Mouse (Mus musculus) cerebellum, postnatal 36 days (tissue): ENCODE measurements around the gene Tbc1d22a.

Experiments
- DNase-seq, 2 experiments: peaks; one replicate each; pipeline ENCODE4 v3.0.0; 2021 to 2022; ENCODE audit warnings: mixed read lengths in 2 of 2

The Tbc1d22a gene

DNA sequence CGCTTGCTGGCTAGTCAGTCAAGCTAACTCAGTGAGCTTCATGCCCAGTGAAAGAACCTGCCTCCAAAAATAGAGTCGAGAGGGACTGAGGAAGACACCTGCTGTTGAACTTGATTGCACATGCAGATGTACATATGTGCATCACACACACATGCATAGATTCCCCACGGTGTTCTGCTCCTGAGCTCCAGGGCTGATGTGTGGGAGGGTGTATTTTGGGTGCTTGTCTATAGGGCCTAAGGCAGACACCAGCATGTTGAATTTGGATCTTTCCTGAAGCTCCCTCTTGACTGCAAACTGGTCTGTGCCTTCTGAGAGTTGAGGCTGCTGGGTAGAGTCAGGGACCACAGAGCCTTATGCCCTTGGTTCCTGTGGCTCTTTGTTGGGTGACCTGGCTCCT lies 23.8 kb downstream of the Tbc1d22a start:
- DNase-seq: no peak

DNA sequence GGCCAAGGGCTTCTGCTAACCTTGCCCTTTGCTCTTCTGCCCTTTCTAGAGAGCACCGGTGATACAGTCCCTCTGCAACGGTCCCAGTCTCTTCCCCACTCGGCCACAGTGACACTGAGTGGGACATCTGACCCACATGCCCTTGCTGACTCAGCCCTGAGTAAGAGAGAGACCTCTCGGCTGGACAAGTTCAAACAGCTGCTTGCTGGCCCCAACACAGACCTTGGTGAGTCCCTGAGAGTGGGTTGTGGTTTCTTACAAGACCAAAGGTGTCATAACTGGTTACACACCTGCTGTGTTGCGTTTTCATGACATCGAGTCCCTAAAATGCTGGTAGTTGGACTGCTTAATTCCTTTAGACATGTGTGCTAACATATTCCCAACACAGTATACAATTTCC lies 24.8 kb downstream of the Tbc1d22a start:
- DNase-seq: no peak

DNA sequence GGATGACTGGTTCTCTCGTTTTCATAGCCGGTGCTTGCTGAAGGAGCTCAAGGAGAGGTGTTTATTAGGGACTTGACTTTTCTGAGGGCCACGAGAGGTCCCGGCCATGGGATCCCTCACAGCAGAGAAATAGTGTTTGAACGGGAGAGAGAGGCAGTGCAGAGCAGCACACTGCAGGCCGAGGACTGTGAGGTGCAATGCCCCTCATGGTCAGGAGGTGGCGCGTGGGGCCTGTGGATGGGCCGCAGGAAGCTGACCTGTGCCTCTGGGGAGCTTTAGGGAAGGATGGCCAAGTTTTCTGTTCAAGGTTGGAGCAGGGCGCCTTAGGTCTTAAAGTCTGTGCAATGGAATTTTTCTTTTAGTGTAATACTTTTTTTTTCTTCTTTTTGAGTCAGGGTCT lies 25.5 kb downstream of the Tbc1d22a start:
- peak; percentile 85 to 87 for DNase-seq

DNA sequence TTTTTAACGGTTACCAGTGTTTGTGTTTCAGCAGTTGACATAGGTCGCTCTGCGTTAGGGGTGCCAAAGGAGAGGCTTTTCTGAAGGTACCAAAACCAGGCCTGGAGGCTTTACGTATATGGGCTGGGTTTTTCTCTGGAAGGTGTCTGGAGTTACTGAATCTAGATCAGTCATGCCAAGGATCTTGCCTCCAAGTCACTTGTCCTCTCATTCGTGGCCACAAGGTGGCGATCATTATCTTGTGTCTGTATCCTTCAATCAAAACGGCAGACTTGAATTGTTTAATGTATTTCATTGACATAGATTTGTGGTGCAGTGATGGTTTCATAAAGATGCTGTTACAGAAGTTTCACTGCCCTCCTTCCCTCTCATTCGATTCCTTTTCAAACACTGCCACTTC lies 29.4 kb downstream of the Tbc1d22a start:
- peak; percentile 82 to 91 for DNase-seq

DNA sequence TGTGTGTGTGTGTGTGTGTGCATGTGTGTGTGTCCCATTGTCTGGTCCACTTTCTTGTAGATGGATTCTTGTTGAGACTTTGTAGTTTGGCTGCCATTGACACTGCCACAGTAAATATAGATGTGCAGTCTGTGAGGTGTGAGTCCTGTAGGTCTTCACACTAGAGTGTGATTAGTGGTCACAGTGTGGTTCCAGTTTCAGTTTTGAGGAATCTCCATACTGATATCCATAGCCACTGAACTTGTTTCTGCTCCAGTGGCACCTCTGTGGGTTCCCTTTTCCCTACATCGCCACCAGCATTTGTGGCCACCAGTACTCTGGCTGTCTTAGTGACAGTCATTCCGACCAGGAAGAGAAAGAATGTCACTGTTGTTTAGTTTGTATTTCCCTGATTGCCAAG lies 30.1 kb downstream of the Tbc1d22a start:
- no peak for DNase-seq

DNA sequence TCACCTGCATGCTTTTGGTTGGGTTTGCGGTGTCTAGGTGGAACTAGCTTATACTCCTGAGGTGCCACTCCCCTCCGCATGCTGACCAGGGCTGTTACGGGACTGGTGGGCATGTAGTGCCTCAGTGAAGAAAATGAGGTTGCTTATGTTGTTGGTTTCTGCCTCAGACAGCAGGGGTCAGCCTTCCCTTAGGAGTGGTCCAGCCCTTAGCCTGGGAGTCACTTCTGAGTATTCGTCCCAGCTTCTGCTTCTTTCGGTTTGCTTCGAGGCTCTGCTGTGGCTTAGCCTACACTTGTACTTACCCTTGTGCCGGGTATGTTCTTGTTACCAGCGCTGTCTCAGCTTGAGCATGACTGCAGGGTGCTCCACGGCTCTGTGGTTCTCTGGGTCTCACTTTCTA lies 36.0 kb downstream of the Tbc1d22a start:
- DNase-seq: peak; percentile 63 to 64

DNA sequence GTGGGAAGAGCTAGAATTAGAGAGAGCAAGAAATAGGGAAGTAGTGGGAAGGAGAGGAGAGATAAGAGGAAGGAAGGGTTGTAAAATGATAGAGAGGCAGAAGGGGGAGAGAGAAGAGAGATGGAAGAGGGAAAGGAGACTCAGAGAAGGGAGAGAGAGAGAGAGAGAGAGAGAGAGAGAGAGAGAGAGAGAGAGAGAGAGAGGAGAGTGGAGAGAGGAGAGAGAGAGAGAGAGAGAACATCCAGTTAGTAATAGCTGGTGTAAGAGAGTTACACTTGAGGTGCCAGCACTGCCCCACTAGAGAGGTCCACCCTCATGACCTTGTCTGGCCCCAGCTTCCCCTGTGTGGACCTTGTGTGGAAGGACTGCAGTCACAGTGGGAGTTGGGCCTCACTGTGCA lies 37.9 kb downstream of the Tbc1d22a start:
- DNase-seq: no peak

DNA sequence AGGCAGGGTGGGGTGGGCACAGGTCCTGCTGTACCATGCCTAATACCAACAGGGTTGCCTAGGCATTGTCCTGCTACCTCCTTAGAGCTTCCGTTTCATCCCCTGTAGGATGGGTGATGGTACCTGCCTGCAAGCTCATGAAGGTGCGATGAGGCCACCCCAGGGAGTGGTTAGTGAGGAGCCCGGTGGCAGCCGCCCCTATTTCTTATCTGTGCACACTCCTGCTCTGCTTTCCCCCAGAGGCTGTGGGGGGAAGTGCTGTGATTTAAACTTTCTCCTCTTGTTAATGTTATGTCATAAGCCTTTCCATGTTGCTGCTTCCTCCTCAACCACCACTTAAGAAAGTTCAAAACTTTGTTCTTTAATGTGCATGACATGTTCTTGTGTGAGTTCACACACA lies 38.4 kb downstream of the Tbc1d22a start:
- DNase-seq: no peak

DNA sequence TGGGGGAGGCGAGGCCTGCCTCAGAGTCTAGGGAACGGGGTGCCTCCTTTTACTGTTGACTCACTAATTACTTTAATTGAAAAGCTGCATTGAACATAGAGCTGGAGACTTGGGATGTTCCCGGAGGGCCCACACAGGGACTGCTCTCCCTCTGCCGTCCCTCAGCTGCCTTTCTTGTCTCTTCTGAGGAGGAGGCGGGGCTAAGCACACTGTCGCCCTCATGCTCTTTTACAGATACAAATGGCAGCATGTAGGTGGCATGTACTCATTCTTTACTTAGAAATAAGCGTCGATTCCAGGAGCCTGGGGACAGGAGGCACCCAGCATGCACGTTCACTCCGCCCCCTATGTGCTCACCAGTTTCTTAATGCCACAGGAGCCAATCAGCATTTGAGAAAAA lies 39.2 kb downstream of the Tbc1d22a start:
- DNase-seq: no peak

DNA sequence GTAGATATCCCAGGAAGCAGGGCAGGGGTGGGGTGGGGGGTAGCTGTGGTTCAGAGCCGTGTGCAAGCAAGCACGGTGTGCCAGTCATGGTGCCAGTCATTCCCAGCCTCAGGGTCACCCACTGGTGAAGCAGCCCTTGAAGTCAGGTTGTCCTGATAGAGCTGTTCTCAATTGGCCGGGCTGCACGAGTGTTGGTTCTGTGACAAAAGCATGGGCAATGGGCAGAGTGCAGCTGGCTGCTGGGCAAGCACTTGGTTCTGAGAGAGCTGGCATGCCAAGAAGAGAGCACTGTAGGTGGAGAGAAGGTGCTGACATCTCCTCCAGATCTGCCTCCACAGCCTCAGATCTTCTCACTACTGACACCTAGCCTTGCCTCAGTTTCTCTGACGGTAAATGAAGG lies 41.9 kb downstream of the Tbc1d22a start:
- DNase-seq: no peak

DNA sequence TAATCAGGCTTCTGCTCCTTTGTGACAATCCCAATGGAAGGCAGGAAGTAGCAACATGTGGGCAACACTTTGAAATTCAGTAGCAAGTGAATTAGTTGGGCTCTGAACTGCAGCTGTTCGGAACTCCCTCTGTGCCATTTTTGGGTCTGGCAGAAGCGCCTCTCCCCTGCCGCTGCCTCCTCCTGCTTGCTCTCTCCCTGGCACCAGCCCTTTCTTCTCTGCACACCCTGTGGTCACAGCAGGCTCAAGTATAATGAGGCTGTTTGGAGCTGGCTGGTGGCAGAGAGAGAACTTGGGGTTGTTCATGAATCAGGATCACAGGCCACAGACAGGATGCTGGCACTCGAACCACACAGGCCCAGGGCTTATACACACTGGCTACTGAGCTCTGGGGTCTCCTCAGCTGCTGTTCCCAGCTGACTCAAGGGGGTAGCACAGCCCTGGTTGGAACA lies 42.5 kb downstream of the Tbc1d22a start:
- no peak for DNase-seq

DNA sequence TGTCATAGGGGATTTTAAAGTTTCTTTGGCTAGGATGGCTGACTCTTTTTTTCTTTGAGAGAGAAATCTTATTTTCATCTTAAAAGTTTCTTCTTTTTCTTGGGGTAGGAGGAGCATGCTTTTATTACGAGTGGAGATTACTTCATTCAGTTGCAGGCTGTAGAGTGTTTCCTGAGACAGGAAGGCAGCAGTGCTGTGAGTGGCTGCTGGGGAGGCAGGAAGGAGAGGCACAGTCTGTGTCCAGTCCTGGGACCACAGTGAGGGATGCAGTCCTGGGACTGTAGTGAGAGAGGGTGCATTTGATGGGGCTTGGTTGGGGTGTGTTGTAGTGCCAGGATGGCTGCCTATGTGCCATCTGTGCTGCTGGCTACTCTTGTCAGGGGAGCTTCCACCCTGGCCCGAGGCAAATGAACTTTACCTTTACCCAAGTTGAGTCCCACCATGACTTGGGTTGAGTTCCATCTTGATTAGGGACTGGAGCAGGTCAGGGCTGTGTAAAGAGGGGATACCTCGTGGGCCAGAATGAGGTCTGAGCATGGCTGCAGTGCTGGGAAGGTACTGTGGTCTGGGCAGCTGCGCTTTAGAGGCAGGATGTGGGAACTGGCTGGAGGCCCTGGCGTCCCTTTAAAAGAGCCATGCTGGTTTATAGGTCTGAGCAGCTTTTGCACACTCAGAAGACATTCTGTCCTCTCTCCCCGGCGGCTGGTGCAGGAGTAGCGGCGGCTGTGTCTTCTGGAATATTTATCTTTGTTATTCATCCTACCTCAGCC lies 43.8 kb downstream of the Tbc1d22a start:
- peak in 1 of 2 experiments; percentile 20 for DNase-seq

DNA sequence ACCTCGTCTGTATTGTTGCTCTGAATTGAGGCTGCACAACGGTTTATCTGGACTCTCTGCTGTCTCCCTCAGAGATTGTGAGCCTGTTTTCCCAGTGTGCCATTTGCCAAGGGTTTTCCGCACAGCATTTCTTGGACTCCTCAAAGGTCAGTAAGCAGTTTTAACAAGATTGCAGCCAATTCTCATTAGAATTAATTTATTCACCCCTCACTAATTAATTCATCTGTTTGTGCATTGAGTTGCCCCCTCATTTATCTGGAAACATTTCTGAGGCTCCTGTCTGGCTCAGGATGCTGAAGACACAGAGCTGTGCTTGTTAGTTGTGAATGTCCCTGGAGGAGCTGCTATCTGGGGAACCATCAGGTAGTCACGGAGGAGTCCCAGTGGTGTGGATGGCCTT lies 45.0 kb downstream of the Tbc1d22a start:
- DNase-seq: no peak

DNA sequence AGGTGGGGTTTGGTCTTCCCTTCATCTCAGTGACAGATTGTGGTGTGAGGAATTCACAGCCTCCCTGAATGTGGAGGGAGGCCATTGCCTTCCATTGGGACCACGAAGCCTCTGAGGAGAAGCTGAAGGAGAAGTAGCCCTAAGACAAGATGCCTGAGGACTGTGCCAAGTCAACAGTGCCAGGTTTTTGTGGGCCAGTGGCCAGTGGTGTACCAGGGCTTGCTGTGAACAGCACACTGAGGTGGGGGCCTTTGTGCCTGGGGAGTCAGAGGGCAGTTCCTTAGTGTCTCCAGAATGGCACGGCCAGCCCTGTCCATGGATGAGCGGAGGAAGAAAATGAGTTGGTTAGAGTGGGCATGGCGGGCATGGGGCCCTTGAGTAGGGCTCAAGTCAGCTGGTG lies 45.9 kb downstream of the Tbc1d22a start:
- peak; percentile 35 to 42 for DNase-seq

DNA sequence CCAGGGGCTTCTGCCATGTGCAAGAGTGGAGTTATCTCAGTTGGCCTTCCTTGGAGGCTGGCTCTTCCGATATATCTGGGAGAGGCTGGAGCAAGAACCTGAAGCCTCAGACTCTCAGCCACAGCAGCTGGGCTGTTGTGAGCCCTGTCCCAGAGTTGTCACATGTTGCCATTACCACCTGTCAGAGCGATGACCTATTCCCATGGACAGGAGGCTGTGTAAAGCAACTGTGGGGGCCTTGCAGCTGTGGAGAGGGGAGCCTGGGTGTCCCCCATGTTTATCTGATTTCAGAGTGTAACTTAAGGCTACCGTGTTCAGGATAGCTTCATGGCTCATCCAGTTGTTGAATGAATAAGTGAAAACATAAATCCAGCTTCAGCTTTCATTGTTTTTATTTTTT lies 50.1 kb downstream of the Tbc1d22a start:
- DNase-seq: no peak

DNA sequence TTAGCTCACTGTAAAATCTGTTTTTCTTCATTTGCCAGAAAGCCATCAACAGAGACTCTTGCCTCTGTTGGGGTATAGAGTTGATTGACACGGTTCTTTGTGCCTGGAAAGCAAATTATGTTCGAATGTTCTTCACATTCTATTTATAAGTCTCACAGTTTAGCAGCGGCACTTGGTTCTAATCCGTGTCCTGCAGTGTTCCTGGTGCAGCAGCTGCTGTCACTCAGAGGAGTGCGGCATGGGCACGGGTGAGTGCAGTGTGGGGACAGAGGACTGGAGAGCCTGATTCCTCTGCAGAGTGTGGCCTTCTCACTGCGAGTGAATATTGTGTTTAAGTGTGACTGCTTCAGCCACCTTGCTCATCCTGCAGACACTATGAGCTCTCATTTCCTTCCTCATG lies 50.5 kb downstream of the Tbc1d22a start:
- DNase-seq: no peak

DNA sequence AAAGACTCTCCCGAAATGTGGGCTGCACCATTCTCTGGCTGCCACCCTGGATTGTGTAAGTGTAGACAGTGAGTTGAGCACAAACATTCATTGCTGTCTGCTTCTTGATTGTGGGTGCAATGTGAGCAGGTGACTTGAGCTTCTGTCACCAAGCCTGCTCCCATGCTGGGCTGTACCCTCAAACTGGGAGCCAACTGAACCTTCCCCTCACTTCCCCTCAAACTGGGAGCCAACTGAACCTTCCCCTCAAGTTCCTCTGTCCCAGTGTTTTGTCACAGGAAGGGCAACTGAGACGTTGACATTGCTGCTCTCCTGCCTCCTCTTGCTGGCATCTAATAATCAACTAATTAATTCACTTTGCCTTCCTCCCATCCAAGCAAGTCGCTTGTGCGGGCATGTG lies 52.7 kb downstream of the Tbc1d22a start:
- no peak for DNase-seq

DNA sequence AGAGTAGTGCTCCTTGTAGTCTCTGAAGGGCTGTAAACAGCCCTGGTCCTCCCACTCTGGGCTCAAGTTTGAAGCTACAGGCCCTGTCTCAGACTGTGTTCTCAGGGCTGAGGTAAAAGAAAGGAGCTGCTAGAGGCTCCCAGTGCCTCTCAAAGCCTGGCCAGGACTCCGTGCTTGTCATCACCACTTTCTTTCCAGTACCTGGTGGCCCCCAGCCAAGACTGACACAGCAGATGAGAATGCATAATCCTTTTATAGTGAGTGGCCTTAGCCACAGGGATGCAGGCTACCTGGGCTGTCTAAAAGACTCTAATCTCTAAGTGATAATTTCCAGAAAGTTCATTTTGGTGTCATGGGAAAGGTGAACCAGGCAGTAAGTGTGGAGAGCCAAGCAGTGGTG lies 54.3 kb downstream of the Tbc1d22a start:
- peak; percentile 64 to 68 for DNase-seq

DNA sequence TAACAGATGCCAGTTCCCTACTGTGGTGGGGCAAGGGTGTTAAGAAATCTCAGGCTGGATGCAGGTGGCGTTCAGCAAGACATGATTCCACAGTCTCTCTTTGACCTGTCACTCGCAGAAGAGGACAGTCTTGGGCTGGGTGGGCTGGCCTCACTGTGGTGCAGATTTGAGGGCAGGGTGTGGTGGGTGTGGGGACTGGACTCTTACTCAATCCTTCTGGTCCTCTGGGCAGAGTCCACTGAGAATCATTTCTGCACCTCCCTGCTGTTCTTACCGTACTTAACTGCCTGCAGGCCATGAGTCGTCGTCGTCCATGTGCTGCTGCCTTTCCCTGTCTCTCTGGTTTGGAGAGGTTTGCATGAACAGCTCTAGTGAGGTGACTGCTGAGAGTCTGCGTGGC lies 61.5 kb downstream of the Tbc1d22a start:
- no peak for DNase-seq

DNA sequence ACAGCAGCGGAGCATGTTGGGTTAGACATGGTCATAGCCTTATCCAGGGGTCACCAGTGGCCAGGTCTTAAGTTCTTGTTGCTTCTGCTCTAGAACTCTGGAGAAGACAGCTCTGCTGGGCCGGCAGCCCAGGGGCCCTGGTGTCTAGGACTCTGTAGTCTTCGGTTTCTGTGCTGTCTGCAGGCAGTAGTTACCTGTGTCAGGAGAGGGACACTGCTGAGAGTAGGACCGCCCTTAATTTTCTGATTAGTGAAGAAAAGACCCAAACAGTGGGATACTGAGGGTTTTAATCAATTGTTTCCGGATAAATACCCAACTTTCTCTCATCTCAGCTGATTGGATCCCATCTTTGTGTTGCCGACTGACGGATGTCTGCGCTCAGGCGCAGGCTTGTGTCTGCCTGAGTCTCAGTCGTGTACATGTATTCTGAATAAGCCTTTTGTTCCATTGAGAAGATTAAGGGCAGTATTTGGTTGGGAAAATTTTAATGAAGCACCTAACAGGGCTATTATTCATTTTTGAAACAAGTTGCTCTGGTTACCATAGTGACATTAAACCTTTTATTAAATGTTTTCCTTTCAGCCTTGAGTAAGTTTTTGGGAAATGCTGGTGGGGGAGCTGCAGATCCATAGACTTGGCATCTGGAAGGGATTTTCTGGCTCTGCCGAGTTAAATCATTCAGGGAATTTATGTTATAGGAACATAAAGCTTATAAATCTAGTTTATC lies 62.4 kb downstream of the Tbc1d22a start:
- no peak for DNase-seq

DNA sequence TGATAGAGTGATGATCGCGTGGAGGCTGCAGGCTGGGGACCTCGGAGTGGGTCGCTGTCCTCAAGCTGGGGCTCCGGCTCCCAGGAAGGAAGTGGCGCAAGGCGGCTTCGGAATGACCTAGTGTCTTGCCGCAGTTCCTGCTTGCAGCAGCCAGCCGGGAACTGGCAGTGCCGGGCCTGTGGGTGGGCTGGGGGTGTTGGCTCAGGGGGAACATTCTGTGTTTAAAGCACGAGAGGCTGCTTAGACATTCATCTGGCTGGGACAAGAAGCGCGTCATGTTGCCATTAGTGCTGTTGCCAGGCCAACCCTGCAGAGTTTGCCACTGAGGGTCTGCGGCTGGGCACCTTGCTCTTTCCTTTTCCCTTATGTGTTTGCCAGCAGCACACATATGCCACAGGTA lies 63.2 kb downstream of the Tbc1d22a start:
- no peak for DNase-seq

DNA sequence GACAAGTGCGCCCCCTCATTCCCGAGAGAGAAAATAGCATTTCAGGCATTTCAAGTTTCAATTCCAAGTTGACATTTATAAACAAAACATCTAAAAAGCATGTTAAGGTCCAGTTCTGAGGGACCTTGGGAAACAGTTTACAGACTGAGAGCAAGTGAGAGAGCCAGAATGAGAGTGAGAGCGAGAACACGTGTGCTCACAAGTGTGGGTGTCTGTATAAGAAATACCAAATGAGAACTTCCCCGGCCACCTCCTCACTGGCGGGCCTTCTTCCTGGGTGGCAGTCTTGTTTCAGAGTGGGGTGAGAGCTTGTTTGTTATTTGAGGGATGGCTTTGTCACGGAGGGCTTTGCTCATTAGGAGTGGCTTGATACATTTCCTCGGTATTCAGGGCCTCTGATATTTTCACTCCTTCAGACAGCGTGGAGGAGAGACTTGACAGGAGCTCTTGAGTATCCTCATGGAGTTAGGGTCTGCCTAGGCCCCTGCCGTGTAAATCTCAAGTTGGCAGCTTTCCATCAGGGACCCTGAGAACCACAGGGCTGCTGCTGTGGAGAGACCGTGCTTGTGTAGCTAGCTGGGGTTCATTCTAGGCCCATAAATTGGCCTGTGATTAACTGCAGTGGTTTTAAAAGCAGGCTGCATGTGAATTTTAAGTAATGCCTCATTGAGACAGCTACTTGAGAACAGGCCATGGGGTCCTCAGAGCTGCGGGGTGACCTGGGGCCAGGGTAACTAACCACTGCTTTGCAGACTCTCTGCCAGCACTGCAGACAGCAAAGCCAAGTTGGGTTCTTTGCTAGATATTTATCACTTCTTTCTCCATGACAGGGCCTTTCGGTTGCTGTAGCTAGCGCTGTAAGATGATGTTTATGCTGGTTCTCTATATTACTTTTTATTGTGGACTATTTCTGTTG lies 65.1 kb downstream of the Tbc1d22a start:
- DNase-seq: no peak

DNA sequence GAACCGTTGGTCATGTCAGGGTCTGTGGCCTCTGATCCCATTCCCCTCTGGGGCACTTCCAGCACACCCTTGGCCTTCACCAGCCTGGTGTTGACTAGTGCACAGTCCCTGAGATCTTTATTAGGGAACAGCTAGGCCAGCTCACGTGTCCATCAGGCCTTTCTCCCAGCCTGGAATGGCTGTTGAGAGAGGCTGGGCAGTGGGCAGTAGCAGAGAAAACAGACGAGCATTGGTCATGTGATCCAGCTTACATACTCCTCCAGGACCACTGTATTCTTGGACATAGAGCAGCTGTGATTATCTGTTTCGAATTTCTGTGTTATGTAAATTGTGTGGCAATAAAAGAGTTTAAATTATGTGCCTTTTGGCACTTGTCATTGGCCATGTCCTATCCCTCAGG lies 65.9 kb downstream of the Tbc1d22a start:
- no peak for DNase-seq
